Mouse (Mus musculus) cerebellum, adult 18-20 months (tissue): ENCODE results near the gene Npc2.

Experiments used
- DNase-seq, 2 experiments: peaks; one replicate each; pipeline ENCODE4 v3.0.0; 2021

Npc2 gene

GRCm38 (mm10) chr12:84726391-84726790 lies 46.6 kb downstream of the Npc2 start:
- DNase-seq = no peak

- DNase-seq = no peak
These were observed 54.3 kb downstream of the Npc2 start for GRCm38 (mm10) chr12:84718462-84719244.

GRCm38 (mm10) chr12:84714578-84714977 lies 58.4 kb downstream of the Npc2 start:
- no peak for DNase-seq

- DNase-seq = no peak
These were observed 63.0 kb downstream of the Npc2 start for GRCm38 (mm10) chr12:84709842-84710439.

GRCm38 (mm10) chr12:84707804-84708203 lies 65.1 kb downstream of the Npc2 start:
- DNase-seq = no peak

GRCm38 (mm10) chr12:84706886-84707285 lies 66.1 kb downstream of the Npc2 start:
- no peak for DNase-seq
